Comparison of ENCODE assay signal across 8 mouse cellular contexts in genomic region chr5:64701219-64701779, GRCm38 (mm10).
DNase-seq lines count a peak whose midpoint lies in the region; ATAC-seq lines count a peak whose summit lies in the region.

No protein-coding gene starts in this region.

- no peaks in the 10 kb centered on the region for H3K27me3 ChIP-seq in kidney, embryonic 14.5 days (ENCODE audit: control insufficient read depth, insufficient read depth, low read length)
- H3K27me3 ChIP-seq in embryonic facial prominence, embryonic 13.5 days = no peaks in the 10 kb centered on the region
- H3K27me3 ChIP-seq in intestine, embryonic 16.5 days (replicated peaks; ENCODE audit: control insufficient read depth, insufficient read depth, low read length) = no peaks in the 10 kb centered on the region
- no peaks in the 10 kb centered on the region for H3K27me3 ChIP-seq in midbrain, embryonic 15.5 days (replicated peaks)

- H3K36me3 ChIP-seq in kidney, embryonic 14.5 days (ENCODE audit: control insufficient read depth, insufficient read depth, low read length) = no peaks in the 10 kb centered on the region
- H3K36me3 ChIP-seq in embryonic facial prominence, embryonic 13.5 days = no peaks in the 10 kb centered on the region
- no peaks in the 10 kb centered on the region for H3K36me3 ChIP-seq in intestine, embryonic 16.5 days (ENCODE audit: control insufficient read depth, insufficient read depth, low read length)
- no peaks in the 10 kb centered on the region for H3K36me3 ChIP-seq in midbrain, embryonic 15.5 days (replicated peaks)

- ATAC-seq in kidney, embryonic 14.5 days (ENCODE audit: low FRiP score, low TSS enrichment) = no peak
- ATAC-seq in embryonic facial prominence, embryonic 13.5 days (ENCODE audit: insufficient number of reproducible peaks, insufficient read depth, low FRiP score, low TSS enrichment, low read depth) = no peak
- ATAC-seq in intestine, embryonic 16.5 days = no peak
- peak; percentile 50; the same call in 1 of the 2 replicates for ATAC-seq in midbrain, embryonic 15.5 days (replicated peaks)

- DNase-seq in kidney, adult 9 months = no peak
- no peak for DNase-seq in cerebellum, adult 8-10 months
- no peak for DNase-seq in spleen, postnatal 36 days (ENCODE audit: low spot score in 2 of 2)
- no peak for DNase-seq in kidney, postnatal 10 days

- WGBS in kidney, embryonic 14.5 days = 80% methylated on average over 14 of the region's 14 CpGs
- 64% methylated on average over 14 of the region's 14 CpGs for WGBS in embryonic facial prominence, embryonic 13.5 days
- WGBS in intestine, embryonic 16.5 days = 58% methylated on average over 14 of the region's 14 CpGs
- WGBS in midbrain, embryonic 15.5 days = 57% methylated on average over 14 of the region's 14 CpGs

- H3K9ac ChIP-seq in kidney, embryonic 14.5 days (ENCODE audit: low read depth, low read length) = peak overlapping the region; percentile 18; the same call in 1 of the 2 replicates
- H3K9ac ChIP-seq in embryonic facial prominence, embryonic 13.5 days = peak overlapping the region; percentile 1; the same call in 1 of the 2 replicates
- peak overlapping the region; percentile 38 for H3K9ac ChIP-seq in intestine, embryonic 16.5 days (ENCODE audit: low read depth, low read length)
- no peak overlapping the region for H3K9ac ChIP-seq in midbrain, embryonic 15.5 days

- H3K4me2 ChIP-seq in kidney, embryonic 14.5 days (replicated peaks; ENCODE audit: low read depth, low read length) = no peak overlapping the region
- H3K4me2 ChIP-seq in embryonic facial prominence, embryonic 13.5 days = peak overlapping the region; percentile 37
- H3K4me2 ChIP-seq in intestine, embryonic 16.5 days (ENCODE audit: low read depth, low read length) = peak overlapping the region; percentile 29; the same call in 1 of the 2 replicates
- H3K4me2 ChIP-seq in midbrain, embryonic 15.5 days = no peak overlapping the region; the same call in 1 of the 2 replicates

- H3K27ac ChIP-seq in kidney, embryonic 14.5 days (ENCODE audit: low read depth, low read length) = peak overlapping the region; percentile 39; the same call in 1 of the 2 replicates
- peak overlapping the region; percentile 86 for H3K27ac ChIP-seq in embryonic facial prominence, embryonic 13.5 days
- peak overlapping the region; percentile 74 for H3K27ac ChIP-seq in intestine, embryonic 16.5 days (ENCODE audit: low read length)
- H3K27ac ChIP-seq in midbrain, embryonic 15.5 days = peak overlapping the region; percentile 73

- H3K9me3 ChIP-seq in kidney, embryonic 14.5 days (ENCODE audit: control insufficient read depth, low read length) = no peaks in the 10 kb centered on the region
- no peaks in the 10 kb centered on the region for H3K9me3 ChIP-seq in embryonic facial prominence, embryonic 13.5 days
- H3K9me3 ChIP-seq in intestine, embryonic 16.5 days (ENCODE audit: control insufficient read depth, low read length) = no peaks in the 10 kb centered on the region
- no peaks in the 10 kb centered on the region for H3K9me3 ChIP-seq in midbrain, embryonic 15.5 days

- no peak overlapping the region for H3K4me3 ChIP-seq in kidney, embryonic 14.5 days (ENCODE audit: low read length)
- no peak overlapping the region for H3K4me3 ChIP-seq in embryonic facial prominence, embryonic 13.5 days
- H3K4me3 ChIP-seq in intestine, embryonic 16.5 days (ENCODE audit: low read length) = no peak overlapping the region
- H3K4me3 ChIP-seq in midbrain, embryonic 15.5 days = no peak overlapping the region

- peaks cover 13% of the 10 kb centered on the region; the same call in 1 of the 2 replicates for H3K4me1 ChIP-seq in kidney, embryonic 14.5 days (ENCODE audit: control insufficient read depth, insufficient read depth, low read length)
- H3K4me1 ChIP-seq in embryonic facial prominence, embryonic 13.5 days = peaks cover 36% of the 10 kb centered on the region
- H3K4me1 ChIP-seq in intestine, embryonic 16.5 days (ENCODE audit: control insufficient read depth, insufficient read depth, low read length) = peaks cover 30% of the 10 kb centered on the region
- H3K4me1 ChIP-seq in midbrain, embryonic 15.5 days = peaks cover 14% of the 10 kb centered on the region; the same call in 1 of the 2 replicates

Comparison
In these comparisons a context has a peak if more than half of its experiments do, and no peak if none do; other contexts are left out.
1. H3K4me2 ChIP-seq: peak in embryonic facial prominence, embryonic 13.5 days (single experiment) and intestine, embryonic 16.5 days (single experiment); none in kidney, embryonic 14.5 days (single experiment) and midbrain, embryonic 15.5 days (single experiment).
2. Peak in every context shown above with its lines, with median percentiles within 50 percentile points of each other: H3K27ac ChIP-seq.